Mouse (Mus musculus) kidney, adult 8-10 months (tissue): ENCODE data around the gene Prc1.

ENCODE experiments used
- DNase-seq, 2 experiments: peaks; one replicate each; pipeline ENCODE4 v3.0.0; 2022

The Prc1 gene

GRCm38 (mm10) chr7:80294062-80294763 lies at the start of gene Prc1:
Prc1 (plus strand) TSS chr7:80294450.
- DNase-seq, result peak; percentile 98 to 99

- DNase-seq, result no peak
These were observed 49.4 kb upstream of the Prc1 start for GRCm38 (mm10) chr7:80244851-80245250.

- peak; percentile 98 for DNase-seq
These were observed 48.0 kb upstream of the Prc1 start, which contains the start of gene Ttll13 for GRCm38 (mm10) chr7:80246148-80246721. Ttll13 (plus strand) TSS chr7:80246376.

- DNase-seq, result no peak
These were observed 47.4 kb upstream of the Prc1 start for GRCm38 (mm10) chr7:80246859-80247258.

GRCm38 (mm10) chr7:80252437-80252836 lies 41.8 kb upstream of the Prc1 start:
- no peak for DNase-seq

GRCm38 (mm10) chr7:80252886-80253285 lies 41.4 kb upstream of the Prc1 start:
- DNase-seq, result no peak

- no peak for DNase-seq
These were observed 38.3 kb upstream of the Prc1 start for GRCm38 (mm10) chr7:80255981-80256380.

- DNase-seq, result no peak
These were observed 36.5 kb upstream of the Prc1 start for GRCm38 (mm10) chr7:80257706-80258105.

GRCm38 (mm10) chr7:80260625-80261371 lies 33.5 kb upstream of the Prc1 start, which contains the start of gene Ngrn:
Ngrn (plus strand) TSS chr7:80261215.
- DNase-seq, result peak; percentile 87 to 89

- no peak for DNase-seq
These were observed 32.8 kb upstream of the Prc1 start for GRCm38 (mm10) chr7:80261372-80261990.

GRCm38 (mm10) chr7:80264606-80265005 lies 29.6 kb upstream of the Prc1 start:
- DNase-seq, result no peak

- DNase-seq, result no peak
These were observed 26.5 kb upstream of the Prc1 start for GRCm38 (mm10) chr7:80267764-80268163.

GRCm38 (mm10) chr7:80268897-80269750 lies 25.1 kb upstream of the Prc1 start, which contains the start of gene Vps33b:
Vps33b (plus strand) TSS chr7:80269649.
- DNase-seq, result peak; percentile 94 to 98

- peak; percentile 43 to 46 for DNase-seq
These were observed 24.4 kb upstream of the Prc1 start for GRCm38 (mm10) chr7:80269751-80270255.

GRCm38 (mm10) chr7:80273456-80273855 lies 20.8 kb upstream of the Prc1 start:
- no peak for DNase-seq

GRCm38 (mm10) chr7:80276374-80276773 lies 17.9 kb upstream of the Prc1 start:
- DNase-seq, result no peak

GRCm38 (mm10) chr7:80280032-80280431 lies 14.2 kb upstream of the Prc1 start:
- no peak for DNase-seq

- no peak for DNase-seq
These were observed 13.3 kb upstream of the Prc1 start for GRCm38 (mm10) chr7:80280998-80281397.

GRCm38 (mm10) chr7:80281646-80282045 lies 12.6 kb upstream of the Prc1 start:
- DNase-seq, result no peak

- no peak for DNase-seq
These were observed 10.9 kb upstream of the Prc1 start for GRCm38 (mm10) chr7:80283226-80283918.

GRCm38 (mm10) chr7:80284391-80284790 lies 9.9 kb upstream of the Prc1 start:
- no peak for DNase-seq
